Mouse (Mus musculus) megakaryocyte, embryonic 14.5 days (primary cell): ENCODE measurements at regions not wholly inside any gene's neighbourhood (a gene's known extent, or its start where the extent isn't known, plus 50 kb on each side); places are given as distances from the start of the nearest gene placed in this dataset.

ENCODE experiments used
- FLI1 ChIP-seq: IDR thresholded peaks from 2 replicates; pipeline ENCODE4 v1.6.1; 2012; ENCODE audit warnings: low read length, inconsistent platforms, mixed read lengths
- GATA1 ChIP-seq: IDR thresholded peaks from 3 replicates; pipeline ENCODE4 v1.6.1; 2012; ENCODE audit warnings: mixed read lengths, low read length, inconsistent platforms, borderline replicate concordance

DNA sequence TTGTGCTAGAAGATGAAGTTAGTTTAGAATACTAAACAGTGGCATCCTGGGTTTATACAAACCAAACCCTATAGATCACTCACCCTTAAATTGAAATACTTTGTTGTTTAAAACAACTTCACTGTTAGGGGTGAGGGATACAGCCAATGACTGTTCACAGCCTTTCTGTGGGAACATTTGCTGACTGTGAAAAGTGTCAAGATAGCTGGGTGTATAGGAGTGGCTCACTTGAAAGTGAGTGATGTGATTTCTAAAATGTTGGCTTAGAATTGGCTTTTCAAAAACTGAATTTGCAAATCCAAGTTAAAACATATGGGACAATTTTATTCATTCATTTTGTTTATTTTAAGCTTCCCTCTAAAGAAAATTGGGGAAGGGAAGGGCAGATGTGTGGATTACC is 616.5 kb downstream of the Hace1 start:
- TF ChIP-seq GATA1 (no peak), FLI1 (no peak)
